Mouse (Mus musculus): ENCODE data around the gene 0610030E20Rik.
A peak's percentile ranks its signal among the peaks of the same experiment; 100 is the strongest.

The 0610030E20Rik gene

DNA sequence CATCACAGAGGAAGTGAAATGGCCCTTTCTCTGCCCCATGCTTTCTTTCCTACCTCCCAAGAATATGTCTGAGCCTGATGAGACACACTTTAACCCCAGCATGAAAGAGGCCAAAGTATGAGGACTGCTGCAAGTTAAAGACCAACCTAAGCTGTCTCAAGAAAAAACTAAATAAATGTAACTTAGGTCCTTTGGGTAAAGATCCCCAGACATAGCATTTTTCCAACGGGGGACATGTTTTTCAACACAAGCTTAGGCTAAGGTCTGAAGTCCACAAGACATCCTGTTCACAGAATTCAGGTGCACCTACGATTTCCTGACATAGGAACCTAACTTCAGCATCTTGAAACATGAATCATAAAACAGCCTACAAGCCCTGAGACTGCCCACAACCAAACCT is 3.1 kb downstream of the 0610030E20Rik start:
- no peak for DNase-seq

DNA sequence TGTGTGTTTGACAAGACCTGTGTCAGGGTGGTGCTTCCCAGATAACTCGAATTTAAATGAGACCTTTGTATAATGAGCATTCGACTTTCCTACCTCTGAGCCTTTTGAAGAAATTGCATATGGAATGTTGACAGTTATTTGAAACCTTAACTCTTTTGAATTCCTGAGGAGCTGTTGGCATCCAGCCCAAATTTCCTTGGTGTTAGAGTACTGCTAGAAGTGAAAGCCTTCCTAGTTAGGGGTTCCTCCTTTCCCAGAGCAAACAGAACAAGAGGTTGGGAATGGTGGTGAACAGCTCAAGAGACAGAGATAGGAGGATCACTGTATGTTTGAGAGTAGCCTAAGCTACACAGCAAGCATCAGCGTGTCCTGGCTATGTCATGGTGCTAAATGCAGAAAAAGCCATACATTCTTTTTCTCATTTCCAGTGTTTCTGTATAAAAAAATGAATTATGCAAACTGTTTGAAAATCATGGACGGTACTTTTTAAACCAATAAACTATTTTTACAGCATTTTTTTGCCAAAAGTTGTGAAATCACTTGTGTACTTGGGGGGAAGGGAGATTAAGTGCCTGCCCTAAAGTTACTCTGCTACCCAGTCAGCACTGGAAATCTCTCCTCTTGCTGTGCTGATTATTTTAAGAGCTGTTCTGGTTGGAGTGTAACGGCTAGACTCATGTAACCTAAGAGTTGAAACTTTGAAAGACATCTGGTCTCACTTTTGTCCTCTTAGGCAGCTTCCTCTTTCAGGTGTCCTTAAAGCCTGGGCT is 5.7 kb downstream of the 0610030E20Rik start:
- no peak for DNase-seq

DNA sequence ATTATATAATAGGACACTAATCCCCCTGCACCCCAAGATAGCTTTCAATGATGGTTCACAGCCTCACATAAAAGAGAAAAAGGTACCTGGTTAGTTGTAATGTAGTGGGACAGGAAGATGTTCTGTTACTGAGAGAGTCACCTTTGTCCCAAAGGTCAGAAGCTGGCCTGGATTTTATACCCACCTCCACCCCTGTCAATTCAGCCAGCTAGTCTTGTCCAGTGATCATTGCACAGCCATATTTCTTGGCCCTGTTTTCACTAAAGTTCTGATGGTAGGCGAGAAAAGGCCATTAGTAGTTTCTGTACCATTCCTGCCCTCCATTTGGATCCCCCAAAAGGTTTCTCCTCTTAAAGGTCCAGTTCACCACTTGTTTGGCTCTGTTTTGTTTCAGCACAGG is 6.9 kb downstream of the 0610030E20Rik start:
- no peak for DNase-seq

DNA sequence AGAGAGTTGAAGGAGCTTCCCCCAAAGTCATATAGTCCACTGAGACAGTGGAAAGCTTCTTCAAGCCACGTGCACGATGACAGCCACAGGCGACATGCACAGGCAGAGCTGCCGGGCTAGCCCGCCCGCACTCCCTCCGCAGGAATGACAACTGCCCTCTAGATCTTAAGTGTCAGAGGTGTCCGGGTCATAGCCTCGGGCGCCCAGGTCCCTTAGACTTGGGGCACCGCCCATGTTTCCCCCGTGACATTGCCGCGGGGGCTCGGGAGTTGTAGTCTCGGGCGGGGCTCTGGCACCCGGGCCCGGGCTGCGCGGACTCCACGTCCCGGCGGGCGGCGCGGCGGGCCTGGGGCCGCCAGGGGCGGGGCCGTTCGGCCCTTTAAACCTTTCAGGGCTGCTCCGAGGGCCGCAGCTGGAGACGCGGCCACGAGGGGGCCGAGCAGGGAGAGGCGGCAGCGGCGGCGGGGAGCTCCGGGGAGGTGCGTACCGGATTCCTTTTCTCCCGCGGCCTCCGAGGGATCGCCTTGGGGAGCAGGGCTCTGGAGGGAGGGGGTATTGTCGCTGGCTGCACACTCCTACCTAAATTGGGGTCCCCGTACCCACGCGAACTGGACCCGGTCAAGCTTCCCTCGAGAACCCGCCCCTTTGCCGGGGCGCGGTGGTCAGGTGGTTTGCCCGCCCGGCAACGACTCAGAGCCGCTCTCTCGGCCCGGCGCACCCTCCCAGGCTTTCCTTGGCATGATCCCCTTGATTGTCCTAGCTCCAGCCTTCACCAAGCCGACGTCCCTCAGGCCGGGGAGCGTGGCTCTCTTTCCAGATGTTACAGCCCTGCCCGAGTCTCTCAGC is 8.2 kb downstream of the 0610030E20Rik start, which contains the start of gene Tmem150a:
TSS of gene Tmem150a (plus strand) at position 382 of the 846 bp plus-strand sequence.
- peak; percentile 40 to 58 for DNase-seq

DNA sequence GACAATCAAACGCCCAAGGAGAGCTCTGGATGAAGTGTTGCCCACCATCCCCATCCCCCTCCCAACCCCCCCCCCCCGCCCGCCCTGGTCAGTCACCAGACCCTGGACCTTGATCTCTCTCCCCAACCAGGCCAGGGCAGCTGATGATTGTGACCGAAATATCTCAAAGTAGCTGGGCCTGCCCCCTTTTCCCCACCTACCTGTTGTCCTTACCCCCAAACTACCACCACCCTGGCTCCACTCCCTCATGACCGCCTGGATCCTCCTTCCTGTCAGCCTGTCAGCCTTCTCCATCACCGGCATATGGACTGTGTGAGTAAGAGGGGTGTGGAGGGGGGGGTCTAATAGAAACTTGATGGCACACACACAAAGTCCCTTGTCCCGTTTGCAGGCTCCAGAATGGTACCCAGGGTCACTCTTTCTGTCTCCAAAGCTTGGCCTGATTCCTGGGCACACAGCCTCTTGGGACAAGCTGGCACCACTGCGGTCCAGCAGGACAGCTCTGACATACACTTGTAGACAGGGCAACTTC is 8.9 kb downstream of the 0610030E20Rik start:
- DNase-seq: no peak

DNA sequence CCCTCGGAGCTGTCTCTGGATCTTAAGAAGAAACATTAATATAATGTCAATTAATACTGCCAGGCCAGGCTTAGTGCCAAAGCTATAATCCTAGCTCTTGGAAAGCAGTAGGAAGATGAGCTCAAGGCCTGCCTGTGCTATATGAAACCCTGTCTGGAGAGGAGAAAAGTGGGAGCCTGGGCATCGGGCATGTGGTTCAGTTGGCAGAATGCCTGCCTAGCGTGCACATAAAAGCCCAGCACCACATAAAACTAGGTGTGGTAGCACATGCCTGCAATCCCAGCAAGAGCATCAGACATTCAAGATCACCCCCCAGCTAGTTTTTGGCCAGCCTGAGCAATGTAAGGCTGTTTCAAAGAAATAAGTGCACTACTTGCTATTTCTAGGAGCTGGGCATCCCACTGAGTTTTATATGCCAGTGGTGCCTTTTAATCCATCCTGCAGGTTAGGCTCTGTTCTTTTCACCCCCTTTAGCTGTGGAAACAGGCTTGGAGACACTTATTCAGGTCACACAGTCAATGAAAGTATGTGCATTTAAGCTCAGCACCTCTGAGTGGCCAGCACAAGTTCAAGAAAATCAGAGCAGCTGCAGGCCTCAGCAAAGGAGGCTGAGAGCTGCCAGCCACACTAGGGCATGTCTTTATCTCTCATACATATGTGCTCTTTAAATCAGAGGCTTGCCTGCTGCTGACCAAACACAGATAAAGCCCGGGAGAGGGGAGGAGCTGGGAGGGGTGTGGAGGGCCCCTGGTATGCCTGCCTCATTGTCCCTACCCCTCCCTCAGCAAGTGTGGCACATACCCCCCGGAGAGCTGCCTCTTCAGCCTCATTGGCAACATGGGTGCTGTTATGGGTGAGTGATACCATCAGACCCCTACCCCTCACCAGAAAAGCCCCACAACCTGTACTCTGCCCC is 10.3 kb downstream of the 0610030E20Rik start:
- no peak for DNase-seq

DNA sequence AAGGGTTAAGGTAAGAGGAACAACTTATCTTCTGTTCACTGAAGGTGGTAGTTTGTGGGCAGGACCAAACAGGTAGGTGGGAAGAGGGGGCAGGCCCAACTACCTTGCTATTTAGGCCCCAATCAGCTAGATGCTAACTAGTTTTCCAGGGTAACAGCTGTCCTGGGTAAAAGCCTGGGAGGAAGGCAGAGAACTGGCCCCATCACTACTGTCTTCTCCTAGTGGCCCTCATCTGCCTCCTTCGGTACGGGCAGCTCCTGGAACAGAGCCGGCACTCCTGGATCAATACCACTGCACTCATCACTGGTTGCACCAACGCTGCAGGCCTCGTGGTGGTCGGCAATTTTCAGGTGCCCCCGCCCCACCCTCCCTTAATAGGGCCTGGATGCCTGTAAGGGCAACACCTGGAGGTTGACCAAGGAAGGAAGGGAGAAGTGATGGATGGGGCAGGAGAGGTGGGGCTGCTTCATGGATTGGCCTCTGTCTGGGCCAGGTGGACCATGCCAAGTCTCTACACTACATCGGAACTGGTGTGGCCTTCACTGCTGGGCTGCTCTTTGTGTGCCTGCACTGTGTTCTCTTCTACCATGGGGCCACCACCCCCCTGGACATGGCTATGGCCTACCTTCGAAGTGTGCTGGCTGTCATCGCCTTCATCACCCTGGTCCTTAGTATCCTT is 11.1 kb downstream of the 0610030E20Rik start:
- DNase-seq: no peak

DNA sequence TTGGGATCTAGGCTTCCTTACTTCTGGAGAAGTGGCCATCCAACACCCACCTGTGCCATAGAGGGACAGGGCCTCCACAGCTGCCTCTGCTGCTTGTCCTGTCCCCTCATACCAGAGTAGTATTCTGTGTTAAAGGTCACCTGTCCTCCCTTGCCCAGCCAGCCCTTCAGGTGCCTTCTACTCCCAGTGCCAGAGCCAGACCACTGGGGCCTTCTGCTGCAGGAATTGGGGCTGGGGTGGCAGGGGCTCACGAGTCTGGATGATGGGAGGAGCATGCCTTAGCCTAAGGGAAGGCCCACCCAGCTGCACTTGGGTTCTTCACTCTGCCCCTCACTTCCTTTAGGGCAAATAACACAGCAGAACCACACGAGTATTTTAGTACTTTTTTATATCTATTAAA is 12.2 kb downstream of the 0610030E20Rik start:
- no peak for DNase-seq

DNA sequence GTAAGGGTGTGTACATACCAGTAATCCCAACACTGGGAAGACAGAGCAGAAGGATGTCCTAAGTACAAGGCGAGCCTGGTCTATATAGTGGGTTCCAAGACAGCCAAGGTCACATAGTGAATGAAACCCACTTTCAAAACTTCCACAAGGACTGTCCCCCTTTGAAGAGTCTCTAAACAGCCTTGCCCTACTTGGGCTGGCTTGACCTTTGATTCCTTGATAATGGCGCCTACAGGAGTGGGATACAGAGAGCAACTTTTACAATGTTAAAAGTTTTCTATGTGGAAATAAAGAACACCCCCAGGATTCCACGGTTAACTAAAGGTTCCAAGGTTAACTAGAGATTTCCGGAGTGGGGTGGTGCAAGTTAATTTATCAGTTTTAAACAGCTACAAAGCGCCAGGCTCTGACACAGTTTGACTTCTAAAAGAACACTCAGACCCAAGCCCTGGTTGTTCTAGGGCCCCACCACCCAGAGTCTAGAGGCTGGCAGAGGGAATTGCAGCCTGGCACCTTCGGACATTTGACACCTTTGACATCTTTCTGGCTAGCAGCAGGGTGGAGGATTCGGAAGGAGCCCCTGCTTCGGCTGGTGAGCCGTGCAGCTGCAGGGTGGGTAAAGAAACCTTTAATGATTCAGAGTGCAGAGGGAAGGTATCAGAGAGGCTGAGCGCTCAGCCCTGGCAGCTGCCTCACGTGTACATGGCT is 12.9 kb downstream of the 0610030E20Rik start:
- no peak for DNase-seq

DNA sequence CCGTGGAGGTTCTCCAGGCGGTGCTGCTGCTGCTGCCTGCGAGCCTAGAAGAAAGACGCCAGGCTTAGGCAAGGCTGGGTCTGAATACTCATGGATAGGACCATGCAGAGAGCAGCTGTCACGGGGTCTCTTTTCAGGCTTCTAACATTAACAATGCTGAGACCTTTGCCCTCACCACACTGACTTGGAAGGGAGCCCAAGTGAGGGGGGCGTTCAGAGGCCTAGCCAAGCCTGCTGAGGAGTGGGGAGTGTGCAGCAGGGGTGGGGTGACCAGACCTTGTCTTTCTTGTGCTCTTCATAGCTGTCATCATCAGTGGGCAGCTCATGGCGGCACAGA is 13.4 kb downstream of the 0610030E20Rik start:
- no peak for DNase-seq

DNA sequence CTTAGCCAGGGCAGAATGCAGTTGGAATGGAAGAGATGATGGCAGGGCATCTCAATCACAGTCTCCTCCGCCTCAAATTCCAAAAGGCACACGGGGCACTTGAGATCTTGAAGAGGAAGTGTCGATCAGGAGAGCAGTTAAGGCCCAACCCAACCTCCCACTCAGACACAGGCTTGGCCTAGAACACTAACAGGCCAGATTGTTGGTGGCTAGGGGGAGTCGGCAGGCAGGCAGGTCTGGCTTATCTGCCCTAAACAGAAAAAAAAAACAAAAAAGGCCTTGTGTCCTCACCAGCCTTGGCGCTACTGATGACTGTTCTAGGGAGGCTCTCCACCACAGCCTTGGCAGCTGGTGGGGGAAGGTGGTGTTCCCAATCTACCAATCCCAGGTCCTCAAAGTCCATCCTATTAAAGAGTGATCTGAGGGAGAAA is 14.0 kb downstream of the 0610030E20Rik start:
- DNase-seq: no peak

DNA sequence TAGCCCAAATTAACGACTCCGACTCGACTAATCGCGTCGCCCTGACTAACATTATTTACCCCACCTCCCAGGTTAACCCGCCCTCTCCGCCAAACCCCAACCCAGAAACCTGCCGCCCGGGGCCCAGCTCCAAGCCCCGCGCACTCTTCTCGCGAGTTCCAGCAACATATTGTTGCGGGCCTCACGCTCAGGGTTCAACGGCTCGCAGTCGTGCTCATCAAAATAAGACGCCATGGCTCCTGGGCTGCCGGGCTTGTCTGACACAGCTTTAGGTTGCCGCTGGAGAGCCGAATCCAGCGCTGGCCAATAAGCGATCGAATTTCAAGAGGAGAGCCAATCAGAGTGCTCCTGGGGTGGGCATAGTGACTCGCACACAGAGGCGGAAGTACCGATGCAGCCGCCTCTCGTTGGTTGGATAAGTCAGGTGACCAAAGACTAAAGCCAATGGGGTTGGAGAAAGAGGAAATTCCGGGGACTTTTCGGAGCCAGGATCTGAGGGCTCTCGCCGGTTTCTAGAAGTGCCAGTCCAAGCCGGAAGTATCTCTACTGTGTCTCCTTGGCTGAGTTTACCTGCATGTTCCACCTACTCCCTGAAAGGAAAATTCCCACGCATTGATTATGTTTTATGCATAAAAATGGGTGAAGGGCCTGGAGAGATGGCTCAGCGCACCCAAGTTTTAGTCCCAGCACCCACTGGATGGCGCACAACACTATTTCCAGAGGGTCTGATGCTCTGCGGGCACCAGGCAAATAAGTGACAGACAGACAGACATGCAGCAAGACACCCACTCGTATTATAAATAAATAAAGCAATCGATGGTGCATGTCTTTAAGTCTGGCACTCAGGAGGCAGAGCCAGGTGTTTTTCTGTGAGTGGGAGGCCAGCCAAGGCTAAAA is 15.3 kb downstream of the 0610030E20Rik start:
- peak; percentile 94 to 96 for DNase-seq

DNA sequence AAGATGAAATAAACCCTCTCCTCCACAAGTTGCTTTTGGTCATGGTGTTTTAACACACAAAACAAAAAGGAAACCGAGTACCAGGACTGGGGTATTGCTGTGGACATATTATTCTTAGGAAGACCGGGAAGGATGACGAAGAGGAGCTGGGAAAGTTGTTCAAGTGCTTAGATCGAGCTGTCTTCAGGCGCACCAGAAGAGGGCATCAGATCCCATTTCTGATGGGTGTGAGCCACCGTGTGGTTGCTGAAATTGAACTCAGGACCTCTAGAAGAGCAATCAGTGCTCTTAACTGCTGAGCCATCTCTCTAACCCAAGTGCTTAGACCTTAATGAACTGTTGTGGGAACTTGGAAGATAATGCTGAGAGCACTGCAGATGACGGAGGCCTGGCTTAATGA is 16.9 kb downstream of the 0610030E20Rik start:
- DNase-seq: no peak

DNA sequence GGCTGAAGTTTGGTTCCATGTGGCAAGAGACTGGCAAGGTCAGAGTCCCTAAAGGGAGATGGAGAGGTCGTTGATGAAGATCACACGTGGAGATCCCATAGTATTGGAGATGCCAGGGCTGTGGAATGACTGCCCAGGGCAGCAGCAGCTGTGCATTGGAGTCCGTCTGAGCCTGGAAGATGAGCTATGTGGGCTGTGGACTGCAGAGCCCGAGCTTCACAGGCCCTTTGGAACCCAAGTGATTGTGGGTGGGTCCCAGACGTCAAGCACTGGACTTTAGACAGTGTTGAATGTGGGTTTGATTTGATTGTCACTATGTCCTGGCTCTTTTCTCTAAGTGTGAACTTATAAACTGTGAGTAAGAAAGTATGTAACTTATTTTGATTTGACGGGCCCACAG is 17.9 kb downstream of the 0610030E20Rik start:
- no peak for DNase-seq

DNA sequence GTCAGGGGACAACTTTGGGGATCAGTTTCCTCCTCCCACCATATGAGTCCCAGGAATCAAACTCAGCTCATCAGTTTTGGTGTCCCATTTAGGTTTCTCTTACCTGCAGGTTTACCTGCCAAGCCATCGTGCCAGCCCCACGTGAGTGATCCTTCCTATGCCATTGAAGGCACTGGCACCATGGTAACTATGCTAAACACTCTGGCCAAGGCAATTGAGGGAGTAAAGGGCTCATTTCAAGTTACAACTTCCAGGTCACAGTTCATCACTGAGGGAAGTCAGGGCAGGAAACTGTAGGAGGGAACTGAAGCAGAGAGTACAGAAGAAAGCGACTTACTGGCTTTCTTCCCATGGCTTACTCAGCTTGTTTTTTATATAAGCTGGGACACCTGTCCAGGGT is 19.2 kb downstream of the 0610030E20Rik start:
- no peak for DNase-seq

DNA sequence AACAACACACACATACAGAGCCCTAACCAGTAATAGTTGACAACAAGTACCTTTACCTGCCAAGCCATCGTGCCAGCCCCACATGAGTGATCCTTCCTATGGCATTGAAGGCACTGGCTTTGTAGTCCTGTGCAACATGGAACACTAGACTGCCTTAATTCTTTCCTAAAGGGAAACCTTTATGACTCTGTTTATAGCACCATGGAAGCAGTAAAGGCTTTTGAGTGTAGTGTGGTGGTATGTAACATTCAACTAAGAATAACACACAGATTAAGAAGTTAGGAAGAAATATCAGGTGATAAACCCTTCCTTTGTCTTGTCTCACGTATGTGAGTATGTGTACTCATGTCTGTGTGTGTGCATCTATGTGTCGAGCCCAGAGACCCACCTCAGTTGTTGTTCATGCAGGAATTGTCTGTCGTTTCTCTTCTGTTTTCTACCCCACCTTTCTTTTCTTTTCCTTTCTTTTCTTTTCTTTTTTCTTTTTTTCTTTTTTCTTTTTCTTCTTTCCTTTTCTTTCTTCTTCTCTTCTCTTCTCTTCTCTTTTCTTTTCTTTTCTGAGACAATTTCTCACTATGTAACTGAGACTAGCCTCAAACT is 19.8 kb downstream of the 0610030E20Rik start, which contains the start of gene Rnf181:
TSS of gene Rnf181 (minus strand) at position 113 of the 600 bp plus-strand sequence.
- no peak for DNase-seq

DNA sequence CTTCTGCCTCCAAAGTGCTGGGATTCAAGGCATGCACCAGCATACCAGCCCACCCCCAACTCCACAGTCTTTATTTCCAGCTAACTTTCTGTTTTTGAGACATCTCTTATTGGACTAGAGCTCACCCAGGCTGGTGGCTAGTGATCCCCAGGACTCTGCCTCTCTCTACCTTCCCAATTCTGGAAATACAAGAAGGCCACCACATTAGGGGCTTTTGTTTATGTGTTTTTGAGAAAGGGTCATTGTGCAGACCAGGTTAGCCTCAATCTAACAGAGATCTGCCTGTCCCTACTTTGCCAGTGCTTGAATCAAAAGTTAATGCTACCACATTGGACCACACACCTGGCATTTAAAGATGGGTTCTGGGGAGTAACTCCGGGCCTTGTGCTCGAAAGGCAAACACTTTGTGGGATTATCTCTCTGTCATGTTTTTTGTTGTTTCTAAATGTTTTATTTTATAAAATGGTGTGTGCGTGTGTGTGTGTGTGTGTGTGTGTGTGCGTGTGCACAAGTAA is 20.4 kb downstream of the 0610030E20Rik start:
- DNase-seq: no peak

DNA sequence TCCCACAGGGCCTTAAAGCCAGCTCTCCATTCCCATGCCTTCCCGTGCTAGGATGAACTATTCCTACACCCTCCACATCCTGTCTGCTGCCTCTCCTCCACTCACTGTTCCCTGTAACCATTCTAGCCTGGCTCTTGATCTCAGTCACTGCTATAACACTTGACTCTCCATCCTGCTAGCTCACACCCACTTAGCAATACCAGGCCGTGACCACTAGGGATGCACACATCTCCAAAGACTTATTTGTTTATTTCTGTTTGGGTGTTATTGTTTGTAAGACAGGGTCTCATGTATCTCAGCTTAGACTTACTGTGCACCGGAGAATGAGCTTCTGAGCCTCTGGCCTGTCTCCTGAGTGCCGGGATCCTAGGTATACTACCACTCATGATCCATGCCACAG is 22.4 kb downstream of the 0610030E20Rik start:
- DNase-seq: no peak

DNA sequence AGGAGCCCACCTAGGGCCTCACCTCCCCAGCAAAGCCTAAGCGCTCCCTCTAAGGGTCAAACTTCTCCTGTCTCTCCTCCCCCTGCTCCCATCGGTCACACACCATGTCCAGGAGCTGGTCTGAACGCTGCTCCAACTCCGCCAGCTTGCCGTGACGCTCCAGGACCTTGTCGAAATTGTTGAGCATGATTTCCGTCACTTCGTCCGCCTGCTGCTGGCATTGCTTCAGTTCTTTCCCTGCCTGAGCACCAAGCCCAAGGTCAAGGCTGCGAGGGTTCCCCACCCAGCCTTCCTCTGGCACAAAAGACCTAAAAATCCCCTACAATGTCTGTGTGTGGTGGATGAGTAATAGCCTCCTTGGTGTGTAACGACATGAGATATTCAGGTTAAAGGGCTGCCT is 23.0 kb downstream of the 0610030E20Rik start:
- no peak for DNase-seq

DNA sequence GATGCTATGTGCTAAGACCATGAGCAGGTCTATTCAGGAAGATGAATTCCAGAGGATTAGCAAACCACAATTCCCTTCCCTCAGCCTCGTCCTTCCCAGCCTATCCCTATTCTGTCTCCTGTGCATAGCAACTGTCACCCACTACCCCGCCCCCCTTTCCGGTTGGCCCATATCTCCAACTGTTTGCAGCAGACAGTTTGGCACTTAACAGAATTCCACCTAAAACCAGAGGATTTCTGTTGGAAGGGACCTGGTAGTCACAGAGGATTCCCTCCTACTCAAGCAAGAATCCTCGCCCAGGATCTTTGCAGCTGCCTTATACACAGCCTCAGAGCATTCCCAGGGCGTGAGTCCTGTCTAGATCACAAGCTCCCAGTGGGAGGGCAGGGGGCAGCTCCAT is 24.0 kb downstream of the 0610030E20Rik start:
- no peak for DNase-seq

Data from thymus, postnatal 36 days (tissue).